Mouse (Mus musculus): ENCODE data around the gene Ccndbp1. TPM values are rescaled to one million over a fixed set of nuclear protein-coding genes. Genes with fewer than 3 reads are reported as not detected.

Ccndbp1 gene
- total and polyA plus RNA-seq, 2 experiments, result 12.5 to 13.8 TPM

DNA sequence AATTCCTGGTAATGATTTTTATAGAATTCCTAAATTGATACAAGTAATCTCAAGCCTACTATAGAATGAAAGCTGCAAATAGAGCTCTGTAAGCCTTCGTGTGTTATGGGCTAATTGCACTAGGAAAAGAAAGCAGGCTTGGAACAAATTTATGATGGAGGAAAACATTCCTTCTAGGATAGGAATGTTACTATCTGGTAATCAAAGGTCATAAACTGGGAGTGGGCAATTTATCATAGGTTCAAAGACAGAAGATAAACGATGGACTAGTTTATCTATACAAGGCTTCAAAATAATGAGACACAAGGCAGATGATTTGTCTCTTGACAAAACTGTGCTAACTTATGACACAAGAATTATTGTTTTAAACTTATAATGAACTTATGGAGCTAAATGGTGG lies 53.1 kb downstream of the Ccndbp1 start:
- TF ChIP-seq CTCF (IDR thresholded peaks at IDR 0.05; ENCODE audit: low read depth, low read length), result no peak
- TF ChIP-seq POLR2A (IDR thresholded peaks at IDR 0.05; ENCODE audit: extremely low read depth, insufficient read depth, low read length), result no peak
- H3K36me3 ChIP-seq (ENCODE audit: control insufficient read depth, insufficient read depth, low read length), result no peaks in the 10 kb centered on the region
- no peak overlapping the region for H3K9ac ChIP-seq (ENCODE audit: low read depth, low read length)
- no peaks in the 10 kb centered on the region for H3K79me2 ChIP-seq (ENCODE audit: control insufficient read depth, insufficient read depth, low read length)
- no peak overlapping the region for H3K4me3 ChIP-seq (ENCODE audit: insufficient read depth, low read depth, low read length)
- H3K27me3 ChIP-seq (ENCODE audit: control insufficient read depth, insufficient read depth, low read length), result no peaks in the 10 kb centered on the region; the same call in 1 of the 2 replicates
- no peak for DNase-seq (ENCODE audit: extremely low read depth, low read depth, low spot score)
- WGBS, result 77% methylated on average over 2 of the region's 2 CpGs
- no peak overlapping the region for H3K27ac ChIP-seq (replicated peaks; ENCODE audit: insufficient read depth, low read depth, low read length)
- no peaks in the 10 kb centered on the region for H3K4me1 ChIP-seq (ENCODE audit: control insufficient read depth, insufficient read depth, low read length)

Other genes with a start within 250 kb of the Ccndbp1 start
- gene Cdan1, start 158.3 kb upstream of the Ccndbp1 start, total RNA-seq (2014; rRNA removed), result 3.4 and 3.7 TPM in 2 replicates
- gene Cdan1, start 158.3 kb upstream of the Ccndbp1 start, polyA plus RNA-seq (2012; rRNA removed), result 7.7 and 8.6 TPM in 2 replicates
- 3.0 TPM in 2 replicates for gene Ttbk2, start 157.8 kb upstream of the Ccndbp1 start, total RNA-seq (2014; rRNA removed)
- gene Ttbk2, start 157.8 kb upstream of the Ccndbp1 start, polyA plus RNA-seq (2012; rRNA removed), result 0.61 TPM in 2 replicates
- 16.1 and 19.1 TPM in 2 replicates for gene Ubr1, start 37.7 kb upstream of the Ccndbp1 start, total RNA-seq (2014; rRNA removed)
- 10.2 and 14.4 TPM in 2 replicates for gene Ubr1, start 37.7 kb upstream of the Ccndbp1 start, polyA plus RNA-seq (2012; rRNA removed)
- 13.6 and 17.7 TPM in 2 replicates for gene Tmem62, start 31.4 kb upstream of the Ccndbp1 start, total RNA-seq (2014; rRNA removed)
- gene Tmem62, start 31.4 kb upstream of the Ccndbp1 start, polyA plus RNA-seq (2012; rRNA removed), result 7.4 and 8.0 TPM in 2 replicates
- not detected in 2 replicates for gene Epb42, start 28.7 kb downstream of the Ccndbp1 start, total RNA-seq (2014; rRNA removed)
- gene Epb42, start 28.7 kb downstream of the Ccndbp1 start, polyA plus RNA-seq (2012; rRNA removed), result 0.10 TPM in 1 of 2 replicates, not detected in the other
- gene Tgm5, start 77.4 kb downstream of the Ccndbp1 start, total RNA-seq (2014; rRNA removed), result not detected in 2 replicates
- not detected in 2 replicates for gene Tgm5, start 77.4 kb downstream of the Ccndbp1 start, polyA plus RNA-seq (2012; rRNA removed)
- gene Tgm7, start 101.4 kb downstream of the Ccndbp1 start, total RNA-seq (2014; rRNA removed), result 0.09 TPM in 1 of 2 replicates, not detected in the other
- 0.05 TPM in 1 of 2 replicates, not detected in the other for gene Tgm7, start 101.4 kb downstream of the Ccndbp1 start, polyA plus RNA-seq (2012; rRNA removed)
- 10.0 and 12.6 TPM in 2 replicates for gene Adal, start 132.0 kb downstream of the Ccndbp1 start, total RNA-seq (2014; rRNA removed)
- gene Adal, start 132.0 kb downstream of the Ccndbp1 start, polyA plus RNA-seq (2012; rRNA removed), result 7.1 and 8.0 TPM in 2 replicates
- gene Lcmt2, start 132.2 kb downstream of the Ccndbp1 start, total RNA-seq (2014; rRNA removed), result 5.2 and 6.5 TPM in 2 replicates
- 9.1 and 9.9 TPM in 2 replicates for gene Lcmt2, start 132.2 kb downstream of the Ccndbp1 start, polyA plus RNA-seq (2012; rRNA removed)
- 15.9 and 16.8 TPM in 2 replicates for gene Tubgcp4, start 162.3 kb downstream of the Ccndbp1 start, total RNA-seq (2014; rRNA removed)
- 19.1 and 20.2 TPM in 2 replicates for gene Tubgcp4, start 162.3 kb downstream of the Ccndbp1 start, polyA plus RNA-seq (2012; rRNA removed)
- 5.4 and 5.9 TPM in 2 replicates for gene Zscan29, start 162.7 kb downstream of the Ccndbp1 start, total RNA-seq (2014; rRNA removed)
- gene Zscan29, start 162.7 kb downstream of the Ccndbp1 start, polyA plus RNA-seq (2012; rRNA removed), result 2.0 and 2.8 TPM in 2 replicates

Data from liver, adult 2 months (tissue).